Mouse (Mus musculus) intestine, embryonic 16.5 days (tissue): ENCODE results near the gene Cntn5. TPM values are rescaled to one million over a fixed set of nuclear protein-coding genes. Genes with fewer than 3 reads are reported as not detected.

Experiments used
- ATAC-seq: fragments of 200-750 bp; cut with Nextera tagmentation; 2 replicates; pipeline ENCODE4 v1.8.0; 2017; ENCODE audit warnings: moderate TSS enrichment, moderate library complexity
- H3K27ac ChIP-seq: fragments of 300-500 bp; sonication (generic); 2 replicates; pipeline ENCODE4 v1.5.1; 2014; ENCODE audit warnings: mild to moderate bottlenecking, low read length
- H3K27me3 ChIP-seq: fragments of 300-500 bp; sonication (generic); replicated peaks from 2 replicates; pipeline ENCODE4 v1.6.1; 2014; ENCODE audit warnings: low read length, control low read depth, mixed read lengths; ENCODE audit not compliant: control insufficient read depth, insufficient read depth
- H3K36me3 ChIP-seq: fragments of 300-500 bp; sonication (generic); 2 replicates; pipeline ENCODE4 v1.6.1; 2014; ENCODE audit warnings: low read length, control low read depth; ENCODE audit not compliant: control insufficient read depth, insufficient read depth
- H3K4me1 ChIP-seq: fragments of 300-500 bp; sonication (generic); 2 replicates; pipeline ENCODE4 v1.6.1; 2014; ENCODE audit warnings: low read length, control low read depth, mixed read lengths; ENCODE audit not compliant: control insufficient read depth, insufficient read depth
- H3K4me2 ChIP-seq: fragments of 300-500 bp; sonication (generic); 2 replicates; pipeline ENCODE4 v1.6.1; 2014; ENCODE audit warnings: low read depth, low read length, control low read depth
- H3K4me3 ChIP-seq: fragments of 300-500 bp; sonication (generic); 2 replicates; pipeline ENCODE4 v1.5.1; 2014; ENCODE audit warnings: mild to moderate bottlenecking, low read length
- H3K9ac ChIP-seq: fragments of 300-500 bp; sonication (generic); 2 replicates; pipeline ENCODE4 v1.6.1; 2014; ENCODE audit warnings: low read depth, low read length
- H3K9me3 ChIP-seq: fragments of 300-500 bp; sonication (generic); 2 replicates; pipeline ENCODE4 v1.6.1; 2016; ENCODE audit warnings: low read length, control low read depth; ENCODE audit not compliant: control insufficient read depth
- WGBS: fragments of 180-500 bp; shearing (Covaris S2); extraction: QIAGEN DNeasy Blood & Tissue Kit; methylation state at CpG from one replicate; pipeline ENCODE4 v1.1.7; 2014; 5-methylcytosine and 5-hydroxymethylcytosine counted together
- polyA plus RNA-seq: library from polyadenylated mRNA; unstranded; fragments of >200 nt; fragmentation: Nextera tagmentation; extraction: Ambion mirVana; gene quantifications from 2 replicates; pipeline ENCODE4 v1.2.1, GENCODE M21; 2015

The Cntn5 gene
- polyA plus RNA-seq, 1 experiment from 2014 or later = 0.40 TPM

GRCm38 (mm10) chr9:10665756-10666155, 238.8 kb downstream of the Cntn5 start:
- Histone ChIP-seq H3K36me3 (no peaks in the 10 kb centered on the region), H3K4me2 (no peak overlapping the region), H3K4me3 (no peak overlapping the region), H3K4me1 (no peaks in the 10 kb centered on the region), H3K9ac (no peak overlapping the region), H3K27ac (no peak overlapping the region), H3K9me3 (no peaks in the 10 kb centered on the region), H3K27me3 (no peaks in the 10 kb centered on the region)
- no peak for ATAC-seq

- WGBS = 58% methylated on average over 2 of the region's 2 CpGs
These were observed 241.5 kb downstream of the Cntn5 start for GRCm38 (mm10) chr9:10663101-10663500.

GRCm38 (mm10) chr9:10659478-10659877, 245.1 kb downstream of the Cntn5 start:
- Histone ChIP-seq H3K9ac (no peak overlapping the region), H3K4me2 (no peak overlapping the region), H3K36me3 (no peaks in the 10 kb centered on the region), H3K27ac (no peak overlapping the region), H3K4me3 (no peak overlapping the region), H3K4me1 (no peaks in the 10 kb centered on the region), H3K27me3 (no peaks in the 10 kb centered on the region), H3K9me3 (no peaks in the 10 kb centered on the region)
- ATAC-seq = no peak
- WGBS = 73% methylated on average over 1 of the region's 1 CpGs

More at GRCm38 (mm10) chr9:10663101-10663500, 241.5 kb downstream of the Cntn5 start:
- no peaks in the 10 kb centered on the region for H3K27me3 ChIP-seq
- H3K36me3 ChIP-seq = no peaks in the 10 kb centered on the region
- H3K4me1 ChIP-seq = no peaks in the 10 kb centered on the region
- H3K4me2 ChIP-seq = no peak overlapping the region
- H3K4me3 ChIP-seq = no peak overlapping the region
- H3K9me3 ChIP-seq = no peaks in the 10 kb centered on the region
- ATAC-seq = no peak
- H3K27ac ChIP-seq = no peak overlapping the region
- no peak overlapping the region for H3K9ac ChIP-seq

- Histone ChIP-seq H3K27ac (no peak overlapping the region), H3K4me2 (no peak overlapping the region), H3K27me3 (no peaks in the 10 kb centered on the region), H3K4me3 (no peak overlapping the region), H3K9ac (no peak overlapping the region), H3K4me1 (no peaks in the 10 kb centered on the region), H3K9me3 (no peaks in the 10 kb centered on the region), H3K36me3 (no peaks in the 10 kb centered on the region)
- ATAC-seq = no peak
- 91% methylated on average over 1 of the region's 1 CpGs for WGBS
These were observed 246.5 kb downstream of the Cntn5 start for GRCm38 (mm10) chr9:10658086-10658485.

- ATAC-seq = no peak
- Histone ChIP-seq H3K4me1 (no peaks in the 10 kb centered on the region), H3K9me3 (no peaks in the 10 kb centered on the region), H3K4me3 (no peak overlapping the region), H3K27me3 (no peaks in the 10 kb centered on the region), H3K36me3 (no peaks in the 10 kb centered on the region), H3K9ac (no peak overlapping the region), H3K4me2 (no peak overlapping the region), H3K27ac (no peak overlapping the region)
- WGBS = 68% methylated on average over 4 of the region's 4 CpGs
These were observed 247.3 kb downstream of the Cntn5 start for GRCm38 (mm10) chr9:10657144-10657748.

GRCm38 (mm10) chr9:10650632-10651031, 253.9 kb downstream of the Cntn5 start:
- WGBS = 80% methylated on average over 1 of the region's 1 CpGs
- Histone ChIP-seq H3K4me2 (no peak overlapping the region), H3K27ac (no peak overlapping the region), H3K27me3 (no peaks in the 10 kb centered on the region), H3K9ac (no peak overlapping the region), H3K36me3 (no peaks in the 10 kb centered on the region), H3K4me1 (no peaks in the 10 kb centered on the region), H3K9me3 (no peaks in the 10 kb centered on the region), H3K4me3 (no peak overlapping the region)
- ATAC-seq = no peak

- no peaks in the 10 kb centered on the region for H3K36me3 ChIP-seq
- no peak overlapping the region for H3K9ac ChIP-seq
- H3K27ac ChIP-seq = no peak overlapping the region
- no peaks in the 10 kb centered on the region for H3K27me3 ChIP-seq
- no peak for ATAC-seq
- no peaks in the 10 kb centered on the region for H3K9me3 ChIP-seq
- H3K4me2 ChIP-seq = no peak overlapping the region
- 78% methylated on average over 5 of the region's 5 CpGs for WGBS
- H3K4me1 ChIP-seq = no peaks in the 10 kb centered on the region
- no peak overlapping the region for H3K4me3 ChIP-seq
These were observed 258.6 kb downstream of the Cntn5 start for GRCm38 (mm10) chr9:10645951-10646350.

GRCm38 (mm10) chr9:10645045-10645830, 259.3 kb downstream of the Cntn5 start:
- Histone ChIP-seq H3K36me3 (no peaks in the 10 kb centered on the region), H3K9ac (no peak overlapping the region), H3K4me3 (no peak overlapping the region), H3K4me2 (no peak overlapping the region), H3K4me1 (no peaks in the 10 kb centered on the region), H3K27ac (no peak overlapping the region), H3K27me3 (no peaks in the 10 kb centered on the region), H3K9me3 (no peaks in the 10 kb centered on the region)
- WGBS = 64% methylated on average over 7 of the region's 7 CpGs
- ATAC-seq = no peak

GRCm38 (mm10) chr9:10618036-10618435, 286.5 kb downstream of the Cntn5 start:
- no peak overlapping the region for H3K4me3 ChIP-seq
- no peak overlapping the region for H3K4me2 ChIP-seq
- H3K27ac ChIP-seq = no peak overlapping the region
- H3K9ac ChIP-seq = no peak overlapping the region
- H3K27me3 ChIP-seq = no peaks in the 10 kb centered on the region
- H3K4me1 ChIP-seq = no peaks in the 10 kb centered on the region
- no peaks in the 10 kb centered on the region for H3K36me3 ChIP-seq
- no peak for ATAC-seq
- H3K9me3 ChIP-seq = no peaks in the 10 kb centered on the region
- 63% methylated on average over 5 of the region's 5 CpGs for WGBS
